Mouse (Mus musculus) telencephalon, adult 2 months (tissue): ENCODE data around the gene Vstm2a.

ENCODE experiments used
- DNase-seq: peaks from one replicate; pipeline ENCODE4 v3.0.0-alpha.2; 2011; ENCODE audit warnings: low read depth, low spot score

The Vstm2a gene

DNA sequence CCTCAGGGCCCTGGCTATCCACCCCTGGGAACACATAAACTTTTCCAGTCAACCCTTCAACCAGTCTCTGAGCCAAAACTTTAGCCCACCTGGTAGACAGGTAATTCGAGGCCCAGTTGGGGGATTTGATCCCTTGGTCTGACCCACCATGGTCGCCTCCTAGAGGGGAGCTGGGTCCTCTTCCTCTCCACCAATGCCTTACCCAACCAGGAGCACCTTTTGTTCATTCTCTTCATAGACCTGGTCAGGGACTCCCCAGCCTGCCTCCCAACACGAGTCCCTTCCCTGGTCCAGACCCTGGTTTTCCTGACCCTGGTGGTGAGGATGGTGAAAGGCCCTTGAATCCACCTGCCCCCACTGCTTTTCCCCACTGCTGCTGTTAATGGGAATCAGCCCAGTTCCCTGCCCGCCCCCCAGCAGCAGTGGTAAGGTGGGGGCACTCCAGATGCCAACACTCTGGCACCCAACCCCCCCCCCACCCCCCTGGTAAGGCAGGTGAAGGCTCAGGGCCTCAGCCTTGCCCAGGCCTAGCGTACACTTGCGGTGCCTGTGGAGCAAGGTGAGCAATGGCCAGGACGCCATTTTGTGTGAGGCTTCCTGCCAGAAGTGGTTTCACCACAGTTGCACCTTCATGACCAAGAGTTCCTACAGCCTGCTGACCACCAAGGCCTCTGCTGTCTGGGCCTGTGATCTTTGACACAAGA is 182.2 kb downstream of the Vstm2a start:
- DNase-seq: no peak
